Mouse (Mus musculus) midbrain, embryonic 16.5 days (tissue): ENCODE measurements around the gene Ccdc137. TPM values are rescaled to one million over a fixed set of nuclear protein-coding genes. Genes with fewer than 3 reads are reported as not detected.

Source experiments
- ATAC-seq: fragments of 200-750 bp; cut with Nextera tagmentation; 2 replicates; pipeline ENCODE4 v1.8.0; 2017; ENCODE audit warnings: moderate TSS enrichment
- H3K27ac ChIP-seq: fragments of 300-500 bp; sonication (generic); 2 replicates; pipeline ENCODE4 v1.5.1; 2014; ENCODE audit warnings: mild to moderate bottlenecking, low read length, mixed read lengths
- H3K27me3 ChIP-seq: fragments of 300-500 bp; sonication (generic); 2 replicates; pipeline ENCODE4 v1.6.1; 2014; ENCODE audit warnings: low read depth, low read length, mixed read lengths; ENCODE audit not compliant: control insufficient read depth, insufficient read depth
- H3K36me3 ChIP-seq: fragments of 300-500 bp; sonication (generic); 2 replicates; pipeline ENCODE4 v1.6.1; 2014; ENCODE audit warnings: mild to moderate bottlenecking, low read length, moderate library complexity, mixed read lengths; ENCODE audit not compliant: control insufficient read depth, insufficient read depth
- H3K4me1 ChIP-seq: fragments of 300-500 bp; sonication (generic); 2 replicates; pipeline ENCODE4 v1.6.1; 2014; ENCODE audit warnings: mild to moderate bottlenecking, low read length, mixed read lengths; ENCODE audit not compliant: control insufficient read depth, insufficient read depth
- H3K4me2 ChIP-seq: fragments of 300-500 bp; sonication (generic); 2 replicates; pipeline ENCODE4 v1.6.1; 2014; ENCODE audit warnings: mild to moderate bottlenecking, low read length, mixed read lengths
- H3K4me3 ChIP-seq: fragments of 300-500 bp; sonication (generic); 2 replicates; pipeline ENCODE4 v1.5.1; 2014; ENCODE audit warnings: low read depth, mild to moderate bottlenecking, low read length, moderate library complexity, mixed read lengths
- H3K9ac ChIP-seq: fragments of 300-500 bp; sonication (generic); 2 replicates; pipeline ENCODE4 v1.6.1; 2014; ENCODE audit warnings: low read depth, low read length, mixed read lengths
- H3K9me3 ChIP-seq: fragments of 300-500 bp; sonication (generic); replicated peaks from 2 replicates; pipeline ENCODE4 v1.6.1; 2014; ENCODE audit warnings: mild to moderate bottlenecking, low read length, mixed read lengths; ENCODE audit not compliant: control insufficient read depth, poor library complexity, severe bottlenecking
- WGBS: fragments of 180-500 bp; shearing (Covaris S2); extraction: QIAGEN DNeasy Blood & Tissue Kit; methylation state at CpG from one replicate; pipeline ENCODE4 v1.1.7; 2014; 5-methylcytosine and 5-hydroxymethylcytosine counted together
- polyA plus RNA-seq: library from polyadenylated mRNA; unstranded; fragments of >200 nt; fragmentation: Nextera tagmentation; extraction: Ambion mirVana; gene quantifications from 2 replicates; pipeline ENCODE4 v1.2.1, GENCODE M21; 2015

Ccdc137 gene
- polyA plus RNA-seq, 1 experiment from 2014 or later, result 25.4 TPM

DNA sequence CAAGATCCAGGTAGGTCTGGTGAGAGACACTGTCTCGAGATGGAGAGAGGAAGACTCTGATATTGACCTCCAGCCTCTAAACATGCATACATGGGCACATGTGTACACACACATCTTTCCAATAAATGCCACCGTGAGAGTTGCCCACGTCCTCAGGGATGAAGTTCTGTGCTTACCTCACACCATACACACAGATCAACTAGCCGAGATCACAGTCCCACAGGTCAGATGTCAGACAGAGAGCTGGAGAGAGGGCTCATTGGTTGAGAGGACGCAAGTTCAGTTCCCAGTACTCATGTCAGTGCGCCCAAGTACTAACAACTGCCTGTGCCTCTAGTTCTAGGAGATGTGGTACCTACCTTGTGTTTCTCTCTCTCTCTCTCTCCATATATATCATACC lies 43.1 kb downstream of the Ccdc137 start:
- Histone ChIP-seq H3K27ac (no peak overlapping the region), H3K36me3 (peaks cover 10% of the 10 kb centered on the region; the same call in 1 of the 2 replicates), H3K4me3 (no peak overlapping the region), H3K4me2 (no peak overlapping the region), H3K9me3 (no peaks in the 10 kb centered on the region), H3K9ac (no peak overlapping the region), H3K4me1 (no peaks in the 10 kb centered on the region), H3K27me3 (no peaks in the 10 kb centered on the region)
- 67% methylated on average over 6 of the region's 6 CpGs for WGBS
- ATAC-seq, result no peak

DNA sequence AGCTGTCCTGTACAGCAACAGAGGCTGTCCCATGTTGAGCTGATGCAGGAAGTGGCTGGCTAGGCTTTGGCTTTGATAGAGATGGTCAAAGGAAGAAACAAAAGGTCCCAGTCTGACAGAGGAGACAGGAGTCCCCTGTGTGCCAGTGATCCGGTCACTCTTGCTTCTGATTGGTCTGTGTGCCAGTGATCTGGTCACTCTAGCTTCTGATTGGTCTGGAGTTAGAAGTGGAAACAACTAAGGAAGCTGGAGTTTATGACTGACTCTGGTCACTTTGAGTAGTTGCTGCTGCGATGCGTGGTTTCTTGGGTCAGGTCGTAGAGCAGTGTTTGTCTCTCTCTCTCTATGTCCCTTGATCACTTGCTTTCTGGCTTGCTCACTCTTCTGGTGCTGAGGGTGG lies 43.8 kb downstream of the Ccdc137 start:
- Histone ChIP-seq H3K4me2 (no peak overlapping the region), H3K4me1 (no peaks in the 10 kb centered on the region), H3K36me3 (peaks cover 5% of the 10 kb centered on the region; the same call in 1 of the 2 replicates), H3K9me3 (no peaks in the 10 kb centered on the region), H3K27me3 (no peaks in the 10 kb centered on the region), H3K27ac (no peak overlapping the region), H3K9ac (no peak overlapping the region), H3K4me3 (no peak overlapping the region)
- no peak for ATAC-seq
- WGBS, result 88% methylated on average over 4 of the region's 4 CpGs

DNA sequence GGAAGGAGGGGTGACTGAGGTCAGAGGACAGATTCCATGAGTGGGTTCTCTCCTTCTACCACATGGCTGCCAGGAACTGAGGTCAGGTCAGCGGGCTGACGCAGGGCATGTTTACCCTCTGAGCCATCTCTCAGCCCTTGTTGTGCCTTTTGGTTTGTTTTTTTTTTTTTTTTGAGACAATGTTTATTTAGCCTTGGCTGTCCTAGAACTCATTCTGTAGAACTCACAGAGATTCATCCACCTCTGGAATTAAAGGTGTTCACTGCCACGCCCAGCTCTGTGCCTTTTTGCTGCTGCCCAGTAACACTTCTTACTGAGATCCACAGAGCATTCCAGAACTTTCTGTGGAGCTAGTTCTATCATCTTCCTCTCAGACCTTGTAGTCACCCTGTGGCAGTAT lies 47.7 kb downstream of the Ccdc137 start:
- Histone ChIP-seq H3K27ac (no peak overlapping the region), H3K4me3 (no peak overlapping the region), H3K9ac (no peak overlapping the region), H3K27me3 (no peaks in the 10 kb centered on the region), H3K4me2 (no peak overlapping the region), H3K36me3 (no peaks in the 10 kb centered on the region), H3K4me1 (peaks cover 2% of the 10 kb centered on the region; the same call in 1 of the 2 replicates), H3K9me3 (no peaks in the 10 kb centered on the region)
- WGBS, result 94% methylated on average over 3 of the region's 3 CpGs
- ATAC-seq, result no peak

DNA sequence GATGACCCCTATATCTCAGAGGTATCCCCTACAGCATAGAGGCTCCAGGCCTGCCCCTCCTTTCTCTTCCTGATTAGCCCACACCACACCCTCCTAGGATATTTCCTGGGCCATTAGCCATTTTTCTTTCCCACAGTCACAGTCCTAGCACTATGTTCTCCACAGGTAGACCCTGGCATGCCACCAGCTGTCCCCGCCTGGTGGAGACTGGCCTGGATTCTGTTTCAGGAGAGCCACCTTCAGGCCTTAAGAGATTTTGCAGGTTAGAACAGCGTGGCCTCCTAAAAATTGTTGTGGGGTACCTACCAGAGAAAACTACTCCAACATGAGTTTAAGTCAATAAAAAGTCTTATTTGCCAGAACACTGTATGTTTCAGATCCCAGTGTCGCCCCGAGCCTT lies 49.0 kb downstream of the Ccdc137 start:
- H3K36me3 ChIP-seq, result no peaks in the 10 kb centered on the region
- no peak overlapping the region for H3K9ac ChIP-seq
- H3K27ac ChIP-seq, result no peak overlapping the region
- H3K4me2 ChIP-seq, result no peak overlapping the region
- no peak overlapping the region for H3K4me3 ChIP-seq
- no peaks in the 10 kb centered on the region for H3K9me3 ChIP-seq
- peaks cover 2% of the 10 kb centered on the region; the same call in 1 of the 2 replicates for H3K4me1 ChIP-seq
- WGBS, result 65% methylated on average over 4 of the region's 4 CpGs
- H3K27me3 ChIP-seq, result no peaks in the 10 kb centered on the region
- ATAC-seq, result no peak

DNA sequence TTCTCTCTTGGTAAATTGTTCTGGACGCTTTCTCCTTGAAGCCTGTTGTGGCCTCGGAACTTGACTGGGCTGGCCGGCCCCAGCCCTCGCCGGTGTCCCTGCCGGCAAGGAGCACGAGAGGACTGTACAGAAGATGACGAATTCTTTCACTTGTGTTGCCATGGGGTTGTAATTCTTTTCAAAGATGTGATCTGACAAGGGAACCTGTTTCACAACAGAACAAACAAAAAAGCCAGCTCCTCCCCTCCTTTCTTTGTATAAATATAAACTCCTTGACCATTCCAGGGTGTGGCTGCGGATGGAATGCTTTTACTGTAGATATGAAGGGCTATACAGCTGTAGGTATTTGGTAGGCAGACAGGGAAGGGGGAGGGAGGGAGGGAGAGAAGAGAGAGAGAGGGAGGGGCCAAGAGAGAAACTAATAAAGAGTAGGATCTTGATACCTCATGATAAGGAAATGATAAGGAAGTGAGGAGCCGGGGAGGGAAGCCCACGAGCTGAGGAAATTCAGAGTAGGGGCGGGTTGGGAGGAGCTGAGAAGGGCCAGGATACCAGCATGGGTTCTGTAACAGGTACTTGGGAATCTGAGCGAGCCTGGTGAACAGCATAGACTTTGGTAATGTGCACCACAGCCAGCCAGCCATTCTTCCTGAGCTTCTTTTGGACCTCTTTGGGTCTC lies 49.8 kb downstream of the Ccdc137 start:
- ATAC-seq, result no peak
- Histone ChIP-seq H3K27me3 (no peaks in the 10 kb centered on the region), H3K27ac (no peak overlapping the region), H3K4me2 (no peak overlapping the region), H3K4me3 (no peak overlapping the region), H3K4me1 (peaks cover 2% of the 10 kb centered on the region; the same call in 1 of the 2 replicates), H3K9ac (no peak overlapping the region), H3K36me3 (no peaks in the 10 kb centered on the region), H3K9me3 (no peaks in the 10 kb centered on the region)
- WGBS, result 78% methylated on average over 13 of the region's 13 CpGs

DNA sequence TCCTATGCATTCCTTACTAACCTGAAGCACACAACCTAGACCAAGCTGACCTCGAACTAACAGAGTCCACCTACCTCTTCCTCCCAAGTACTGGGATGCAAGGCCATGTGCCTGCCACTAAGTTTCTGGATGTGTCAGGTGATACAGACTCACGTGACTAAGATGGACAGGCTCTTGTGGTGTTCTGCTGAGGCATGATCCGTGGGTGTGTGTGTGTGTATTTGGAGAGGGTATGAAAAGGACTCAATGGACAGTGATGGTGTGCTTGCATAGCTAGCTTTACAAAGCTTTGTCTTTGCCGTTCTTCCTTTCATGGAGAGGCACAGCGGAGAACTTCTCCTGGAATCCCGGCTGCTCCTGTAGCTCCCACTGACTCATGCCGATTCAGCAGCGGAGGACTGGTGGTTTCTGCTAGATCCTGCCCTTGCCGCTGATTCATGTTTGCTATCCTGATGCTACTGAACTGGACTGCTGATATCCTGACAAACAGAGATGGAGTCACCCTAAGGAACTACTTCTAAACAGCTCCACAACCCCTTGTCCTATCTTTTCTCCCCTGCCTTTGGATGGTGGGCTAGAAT lies 50.5 kb downstream of the Ccdc137 start:
- ATAC-seq, result no peak
- H3K4me3 ChIP-seq, result no peak overlapping the region

DNA sequence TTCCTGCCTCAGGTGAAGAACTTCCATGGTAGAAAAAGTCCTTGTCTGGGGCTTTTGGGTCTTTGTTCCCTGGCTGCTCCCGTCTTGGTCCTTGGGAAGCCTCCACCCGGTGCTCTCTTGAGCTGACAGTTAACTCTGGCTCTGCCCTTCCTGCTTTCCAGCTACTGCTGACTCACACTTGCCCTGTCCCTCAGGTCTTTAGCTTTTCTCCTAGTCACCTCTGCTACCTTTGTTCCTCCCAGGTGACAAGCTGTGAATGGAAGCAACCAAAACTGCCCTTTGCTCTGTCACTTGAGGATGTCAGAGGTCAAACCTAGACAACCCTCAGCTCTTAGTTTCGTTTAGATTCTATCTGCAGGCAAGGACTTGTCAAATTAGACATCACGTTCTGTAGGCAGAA lies 52.0 kb downstream of the Ccdc137 start:
- no peak for ATAC-seq

More for the DNA sequence above, 50.5 kb downstream of the Ccdc137 start:
- H3K4me2 ChIP-seq, result no peak overlapping the region
- H3K27me3 ChIP-seq, result no peaks in the 10 kb centered on the region
- H3K9me3 ChIP-seq, result no peaks in the 10 kb centered on the region
- H3K9ac ChIP-seq, result no peak overlapping the region
- 86% methylated on average over 9 of the region's 9 CpGs for WGBS
- no peak overlapping the region for H3K27ac ChIP-seq
- H3K36me3 ChIP-seq, result no peaks in the 10 kb centered on the region
- peaks cover 2% of the 10 kb centered on the region; the same call in 1 of the 2 replicates for H3K4me1 ChIP-seq

DNA sequence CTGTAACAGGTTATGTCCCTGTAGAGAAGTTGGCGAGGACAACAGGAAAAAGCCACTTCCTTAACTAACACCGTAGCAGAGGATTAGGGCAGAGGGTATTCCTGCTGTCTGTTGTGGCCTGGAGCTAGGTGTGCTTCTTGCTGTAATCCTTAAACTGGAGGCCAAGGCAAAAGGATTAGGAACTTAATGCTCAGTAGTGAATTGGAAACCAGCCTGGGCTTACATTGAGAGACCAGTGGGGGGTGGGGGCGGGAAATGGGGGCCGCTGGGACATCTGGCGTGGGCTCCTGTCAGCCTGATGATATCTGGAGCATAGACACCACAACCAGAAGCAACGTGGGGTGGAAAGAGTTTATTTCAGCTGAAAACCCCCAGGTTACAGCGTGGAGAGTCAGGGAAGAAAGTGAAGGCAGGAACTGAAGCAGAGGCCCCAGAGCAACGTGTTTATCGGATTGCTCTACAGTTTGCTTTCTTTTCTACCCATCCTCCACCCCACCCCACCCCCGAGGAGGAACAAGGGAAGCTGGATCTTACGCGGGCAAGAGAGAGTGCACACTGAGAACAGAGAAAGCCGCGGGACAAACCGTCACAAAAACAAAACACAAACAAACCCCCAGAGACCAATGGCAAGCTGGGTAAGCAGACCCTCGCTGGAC lies 52.6 kb downstream of the Ccdc137 start:
- H3K27ac ChIP-seq, result no peak overlapping the region
- H3K27me3 ChIP-seq, result no peaks in the 10 kb centered on the region
- no peak for ATAC-seq
- no peak overlapping the region for H3K9ac ChIP-seq
- H3K4me3 ChIP-seq, result no peak overlapping the region
- peak overlapping the region; percentile 36 for H3K4me2 ChIP-seq
- H3K9me3 ChIP-seq, result no peaks in the 10 kb centered on the region
- H3K36me3 ChIP-seq, result no peaks in the 10 kb centered on the region
- WGBS, result 3% methylated on average over 16 of the region's 16 CpGs
- H3K4me1 ChIP-seq, result peaks cover 2% of the 10 kb centered on the region; the same call in 1 of the 2 replicates

More for the DNA sequence above, 52.0 kb downstream of the Ccdc137 start:
- peaks cover 2% of the 10 kb centered on the region; the same call in 1 of the 2 replicates for H3K4me1 ChIP-seq
- no peak overlapping the region for H3K9ac ChIP-seq
- H3K4me2 ChIP-seq, result no peak overlapping the region
- H3K4me3 ChIP-seq, result no peak overlapping the region
- 22% methylated on average over 4 of the region's 4 CpGs for whole genome bisulfite sequencing
- H3K27me3 ChIP-seq, result no peaks in the 10 kb centered on the region
- H3K9me3 ChIP-seq, result no peaks in the 10 kb centered on the region
- H3K27ac ChIP-seq, result no peak overlapping the region
- no peaks in the 10 kb centered on the region for H3K36me3 ChIP-seq
